Mouse (Mus musculus) heart, embryonic 11.5 days (tissue): ENCODE results near the gene Rps16. TPM values are rescaled to one million over a fixed set of nuclear protein-coding genes. Genes with fewer than 3 reads are reported as not detected.

Source experiments
- ATAC-seq: fragments of 200-750 bp; cut with Nextera tagmentation; replicated peaks from 2 replicates; pipeline ENCODE4 v1.8.0; 2017; ENCODE audit warnings: moderate library complexity; ENCODE audit not compliant: insufficient number of reproducible peaks, low FRiP score, low TSS enrichment
- H3K27ac ChIP-seq: fragments of 300-500 bp; sonication (generic); 2 replicates; pipeline ENCODE4 v1.5.1; 2014; ENCODE audit warnings: mild to moderate bottlenecking, low read depth, low read length
- H3K27me3 ChIP-seq: fragments of 300-500 bp; sonication (generic); 2 replicates; pipeline ENCODE4 v1.6.1; 2014; ENCODE audit warnings: mild to moderate bottlenecking, low read length, mixed read lengths; ENCODE audit not compliant: control insufficient read depth, insufficient read depth
- H3K36me3 ChIP-seq: fragments of 300-500 bp; sonication (generic); 2 replicates; pipeline ENCODE4 v1.6.1; 2014; ENCODE audit warnings: mild to moderate bottlenecking, low read length, moderate library complexity, mixed read lengths; ENCODE audit not compliant: control insufficient read depth, insufficient read depth
- H3K4me1 ChIP-seq: fragments of 300-500 bp; sonication (generic); 2 replicates; pipeline ENCODE4 v1.6.1; 2014; ENCODE audit warnings: low read length; ENCODE audit not compliant: control insufficient read depth, insufficient read depth
- H3K4me2 ChIP-seq: fragments of 300-500 bp; sonication (generic); 2 replicates; pipeline ENCODE4 v1.6.1; 2014; ENCODE audit warnings: mild to moderate bottlenecking, moderate library complexity
- H3K4me3 ChIP-seq: fragments of 300-500 bp; sonication (generic); 2 replicates; pipeline ENCODE4 v1.5.1; 2014; ENCODE audit warnings: low read depth, low read length
- H3K9ac ChIP-seq: fragments of 300-500 bp; sonication (generic); 2 replicates; pipeline ENCODE4 v1.6.1; 2014; ENCODE audit warnings: mild to moderate bottlenecking, low read depth, low read length, moderate library complexity
- H3K9me3 ChIP-seq: fragments of 300-500 bp; sonication (generic); replicated peaks from 2 replicates; pipeline ENCODE4 v1.6.1; 2016; ENCODE audit warnings: low read length; ENCODE audit not compliant: control insufficient read depth
- WGBS: fragments of 180-500 bp; shearing (Covaris S2); extraction: QIAGEN DNeasy Blood & Tissue Kit; methylation state at CpG from one replicate; pipeline ENCODE4 v1.1.7; 2014; ENCODE audit not compliant: insufficient replicate concordance; 5-methylcytosine and 5-hydroxymethylcytosine counted together
- polyA plus RNA-seq: library from polyadenylated mRNA; unstranded; fragments of >200 nt; fragmentation: Nextera tagmentation; extraction: Ambion mirVana; gene quantifications from 2 replicates; pipeline ENCODE4 v1.2.1, GENCODE M21; 2014

Rps16 gene
- polyA plus RNA-seq, 1 experiment from 2014 or later, result 792 TPM

DNA sequence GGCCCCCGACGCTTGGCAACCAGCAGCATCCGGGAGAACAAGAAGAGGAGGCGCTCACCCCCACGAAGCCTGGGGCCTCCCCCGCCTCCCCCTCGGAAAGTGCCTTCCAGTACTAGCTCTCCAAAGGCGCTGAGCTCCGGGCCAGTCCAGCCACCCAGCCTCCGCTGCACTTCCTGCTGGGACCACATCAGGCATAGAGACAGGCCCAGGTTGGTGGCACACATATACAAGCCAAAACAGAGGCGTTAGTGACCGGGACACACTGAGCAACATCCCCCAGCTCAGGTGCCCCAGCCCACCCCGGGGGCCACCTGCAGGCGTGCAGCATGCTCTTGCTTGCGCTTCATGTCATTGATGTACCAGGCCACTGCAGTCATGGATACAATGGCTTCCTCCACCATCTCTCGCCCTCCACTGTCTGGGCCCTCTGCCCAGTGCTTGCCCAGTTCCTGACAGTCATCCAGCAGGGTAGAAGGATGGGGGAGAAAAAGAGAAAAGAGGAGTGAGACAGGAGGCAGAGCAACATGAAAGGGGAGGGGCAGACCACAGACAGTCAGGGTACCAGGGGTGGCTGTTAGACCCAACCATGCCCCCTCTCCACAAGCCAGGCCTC, 17.3 kb downstream of the Rps16 start:
- WGBS, result 88% methylated on average over 16 of the region's 16 CpGs
- 0 out of 2 replicates have a peak overlapping the region, but pooled peaks have one; percentile 22 for H3K9ac ChIP-seq
- H3K36me3 ChIP-seq, result peaks cover 38% of the 10 kb centered on the region
- H3K27ac ChIP-seq, result no peak overlapping the region
- no peaks in the 10 kb centered on the region for H3K9me3 ChIP-seq
- H3K27me3 ChIP-seq, result no peaks in the 10 kb centered on the region
- peaks cover 13% of the 10 kb centered on the region for H3K4me1 ChIP-seq
- no peak overlapping the region for H3K4me3 ChIP-seq
- ATAC-seq, result no peak
- H3K4me2 ChIP-seq, result no peak overlapping the region

DNA sequence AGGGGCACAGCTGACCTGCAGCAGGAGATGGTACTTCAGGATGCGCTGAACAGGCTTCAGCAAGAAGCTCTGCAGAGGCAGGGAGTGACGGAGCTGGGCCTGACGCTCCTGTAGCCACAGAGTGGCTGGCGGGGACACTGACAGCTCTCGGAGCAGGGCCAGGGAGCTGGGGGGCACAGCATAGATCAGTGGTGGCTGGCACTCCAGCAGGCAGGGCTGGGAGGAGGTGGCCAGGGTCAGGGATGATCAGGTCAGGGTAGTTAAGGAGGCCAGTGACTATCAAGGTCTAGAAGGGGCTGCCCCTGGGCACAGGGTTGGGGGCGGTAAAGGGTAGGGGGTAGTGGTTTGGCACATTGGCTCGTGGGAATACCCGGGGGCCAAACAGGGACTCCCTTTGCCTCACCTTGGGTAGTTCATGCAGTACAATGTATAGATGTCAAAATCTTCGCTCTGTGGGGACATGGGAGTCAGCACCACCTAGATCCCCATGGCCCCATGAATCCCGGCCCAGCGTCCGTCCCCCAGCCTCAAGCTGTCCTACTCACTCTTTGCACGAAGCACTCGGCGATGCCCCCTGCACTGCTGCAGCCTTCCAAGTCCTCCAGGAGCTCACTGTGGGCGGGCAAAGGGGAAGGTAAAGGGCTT, 17.9 kb downstream of the Rps16 start:
- no peak for ATAC-seq
- 0 out of 2 replicates have a peak overlapping the region, but pooled peaks have one; percentile 22 for H3K9ac ChIP-seq

DNA sequence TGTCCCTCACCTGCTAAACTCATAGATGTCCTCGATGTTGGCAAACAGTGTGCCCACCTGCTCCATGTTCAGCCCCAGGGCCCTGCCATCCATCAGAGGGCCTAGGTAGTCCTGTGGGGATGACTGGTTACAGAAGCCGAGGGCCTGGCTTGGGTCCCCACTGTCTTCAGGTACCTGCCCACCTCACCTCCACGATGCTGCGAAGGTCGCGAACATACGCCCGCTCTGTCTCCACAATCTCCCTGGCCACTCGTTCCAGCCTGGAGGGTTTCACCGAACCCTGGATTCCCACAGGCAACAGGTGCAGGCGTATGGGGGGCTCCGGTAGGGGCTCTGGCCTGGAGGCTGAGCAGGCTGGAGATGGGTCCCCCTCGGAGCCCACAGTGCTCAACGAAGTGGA, 19.6 kb downstream of the Rps16 start:
- peak overlapping the region; percentile 97 for H3K9ac ChIP-seq
- H3K27me3 ChIP-seq, result no peaks in the 10 kb centered on the region
- H3K36me3 ChIP-seq, result peaks cover 24% of the 10 kb centered on the region
- peak overlapping the region; percentile 97 for H3K4me2 ChIP-seq
- no peak overlapping the region for H3K27ac ChIP-seq
- no peak for ATAC-seq
- 86% methylated on average over 14 of the region's 14 CpGs for whole genome bisulfite sequencing
- H3K4me1 ChIP-seq, result peaks cover 16% of the 10 kb centered on the region
- peak overlapping the region; percentile 89 for H3K4me3 ChIP-seq
- H3K9me3 ChIP-seq, result no peaks in the 10 kb centered on the region

More for the DNA sequence above, 17.9 kb downstream of the Rps16 start:
- Histone ChIP-seq H3K4me2 (no peak overlapping the region), H3K9me3 (no peaks in the 10 kb centered on the region), H3K27me3 (no peaks in the 10 kb centered on the region), H3K4me1 (peaks cover 13% of the 10 kb centered on the region), H3K4me3 (no peak overlapping the region), H3K27ac (no peak overlapping the region), H3K36me3 (peaks cover 37% of the 10 kb centered on the region)
- 88% methylated on average over 16 of the region's 16 CpGs for WGBS

DNA sequence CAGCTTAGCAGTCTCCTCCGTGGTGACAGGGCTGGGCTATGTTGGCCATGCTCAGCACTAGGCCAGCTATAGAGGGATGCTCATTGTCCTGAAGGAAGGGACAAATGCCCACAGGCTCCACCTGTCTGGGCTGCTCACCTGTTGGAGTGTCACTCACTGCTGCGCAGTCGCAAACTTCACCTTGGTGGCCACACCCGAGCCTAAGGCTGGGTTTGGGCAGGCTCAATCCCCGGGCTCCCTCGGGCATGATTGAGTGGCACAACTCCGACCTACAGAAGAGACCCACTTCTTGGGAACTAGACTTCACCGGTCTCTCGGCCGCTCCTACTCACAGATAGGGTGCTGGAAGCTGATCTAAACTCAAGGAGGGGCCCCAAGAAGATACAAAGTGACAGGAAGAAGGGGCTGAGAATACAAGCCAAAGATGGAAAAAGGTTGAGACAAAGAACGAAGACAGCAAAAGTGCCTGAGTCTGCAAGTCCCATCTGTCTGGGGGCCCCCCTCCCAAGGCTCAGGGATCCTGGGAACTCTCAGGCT, 20.6 kb downstream of the Rps16 start:
- H3K4me1 ChIP-seq, result peaks cover 21% of the 10 kb centered on the region
- H3K4me2 ChIP-seq, result peak overlapping the region; percentile 97
- H3K27ac ChIP-seq, result peak overlapping the region; percentile 91
- H3K9ac ChIP-seq, result peak overlapping the region; percentile 97
- no peaks in the 10 kb centered on the region for H3K9me3 ChIP-seq
- no peaks in the 10 kb centered on the region for H3K27me3 ChIP-seq
- ATAC-seq, result no peak
- H3K4me3 ChIP-seq, result peak overlapping the region; percentile 89
- 11% methylated on average over 11 of the region's 11 CpGs for WGBS
- H3K36me3 ChIP-seq, result peaks cover 24% of the 10 kb centered on the region

DNA sequence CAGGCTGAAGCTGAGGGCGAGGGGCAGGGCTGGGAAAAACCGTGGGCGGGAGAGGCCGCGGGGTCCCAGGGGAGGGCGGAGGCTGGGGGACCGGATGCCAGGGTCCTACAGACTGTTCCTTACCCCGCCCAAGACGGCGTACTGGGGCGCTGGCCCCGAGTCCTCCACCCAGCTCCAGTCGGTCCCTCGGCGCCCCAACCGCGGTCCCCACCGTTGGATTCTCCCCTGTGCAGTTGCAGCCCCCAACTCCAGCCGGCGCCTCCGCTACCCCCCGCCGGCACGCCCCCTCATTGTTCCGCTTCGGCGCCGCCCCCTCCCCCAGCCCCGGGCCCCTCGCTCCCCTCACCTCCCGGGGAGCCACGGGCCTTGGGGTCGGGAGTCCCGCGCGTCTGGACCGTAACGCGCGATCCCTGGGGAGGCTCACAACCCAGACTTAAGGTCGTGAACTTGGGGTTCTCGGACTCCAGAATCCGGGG, 21.1 kb downstream of the Rps16 start:
- Histone ChIP-seq H3K9ac (peak overlapping the region; percentile 97), H3K4me1 (peaks cover 26% of the 10 kb centered on the region), H3K27ac (peak overlapping the region; percentile 91), H3K27me3 (no peaks in the 10 kb centered on the region), H3K9me3 (no peaks in the 10 kb centered on the region), H3K4me3 (peak overlapping the region; percentile 89), H3K4me2 (peak overlapping the region; percentile 97), H3K36me3 (peaks cover 22% of the 10 kb centered on the region)
- WGBS, result under 1% methylated on average over 36 of the region's 43 CpGs
- no peak for ATAC-seq

DNA sequence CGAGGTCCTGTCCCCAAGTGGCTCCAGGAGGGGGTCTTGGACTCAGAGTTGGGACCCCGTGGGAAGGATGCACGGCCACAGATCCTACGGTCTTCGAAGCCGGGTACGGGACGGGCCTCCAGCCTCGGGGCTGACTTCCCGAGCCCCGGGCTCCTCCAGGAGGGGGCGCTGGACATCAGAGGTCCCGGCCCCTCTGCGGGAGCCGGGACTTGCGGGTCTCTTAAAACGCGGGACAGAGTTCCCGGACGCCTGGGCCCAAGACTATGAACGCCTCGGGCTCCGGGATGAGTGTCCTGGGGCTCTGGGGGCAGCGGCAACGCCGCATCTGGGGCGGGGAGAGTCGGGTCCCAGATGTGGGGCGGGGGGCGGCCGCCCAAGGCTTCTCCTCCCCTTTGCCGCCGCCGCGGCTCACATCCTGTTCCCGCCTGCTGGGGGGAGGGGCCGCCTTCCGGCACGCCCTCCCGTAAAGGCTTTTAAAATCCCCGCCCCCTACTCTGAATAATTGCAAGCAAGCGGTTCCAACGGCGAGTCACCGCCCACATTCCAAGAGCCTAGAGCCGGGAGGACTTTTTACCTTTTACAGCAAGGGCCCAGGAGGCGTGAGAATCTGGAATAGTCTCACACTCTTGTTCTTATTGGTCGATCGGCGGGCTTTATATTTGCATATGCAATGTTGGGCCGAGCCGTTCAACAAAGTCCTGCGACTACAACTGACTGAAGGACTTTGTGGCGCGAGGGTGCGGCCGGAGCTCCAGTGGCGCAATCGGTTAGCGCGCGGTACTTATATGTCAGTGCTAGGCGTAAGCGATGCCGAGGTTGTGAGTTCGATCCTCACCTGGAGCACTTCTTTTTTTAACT, 22.0 kb downstream of the Rps16 start, which contains the start of gene Plekhg2:
Gene Plekhg2 (minus strand): TSS at position 349 of the 858 bp plus-strand sequence.
- peak within 1 kb of the TSS; percentile 97 for H3K9ac ChIP-seq
- under 1% methylated on average over 66 of the region's 66 CpGs for WGBS

DNA sequence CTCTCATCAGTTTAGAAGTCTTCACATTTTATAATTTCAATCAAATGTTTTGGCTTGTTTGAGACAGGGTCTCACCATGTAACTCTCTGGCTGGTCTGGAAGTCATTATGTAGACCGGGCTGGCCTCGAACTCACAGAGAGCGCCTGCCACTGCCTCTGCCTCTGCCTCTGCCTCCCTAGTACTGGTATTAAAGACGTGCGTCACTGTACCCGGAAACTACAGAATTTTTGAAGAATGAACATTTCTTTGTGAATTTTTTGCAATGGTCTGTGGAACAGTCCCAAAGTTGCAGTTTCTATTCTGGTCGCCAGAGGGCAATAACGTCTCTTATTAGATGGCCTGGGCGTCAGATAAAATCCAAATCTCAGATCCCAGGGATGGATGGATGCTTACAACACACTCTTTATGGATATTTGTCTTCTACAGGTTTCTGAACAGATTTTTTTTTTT, 22.7 kb downstream of the Rps16 start:
- peaks cover 7% of the 10 kb centered on the region for H3K36me3 ChIP-seq
- peaks cover 40% of the 10 kb centered on the region for H3K4me1 ChIP-seq
- no peaks in the 10 kb centered on the region for H3K9me3 ChIP-seq
- WGBS, result under 1% methylated on average over 9 of the region's 9 CpGs
- no peak for ATAC-seq
- H3K27me3 ChIP-seq, result no peaks in the 10 kb centered on the region
- peak overlapping the region; percentile 56; the same call in 1 of the 2 replicates for H3K9ac ChIP-seq
- peak overlapping the region; percentile 73 for H3K27ac ChIP-seq
- H3K4me2 ChIP-seq, result peak overlapping the region; percentile 52
- peak overlapping the region; percentile 89 for H3K4me3 ChIP-seq

More for the DNA sequence above, 22.0 kb downstream of the Rps16 start, which contains the start of gene Plekhg2:
- no peaks in the 10 kb centered on the region for H3K9me3 ChIP-seq
- ATAC-seq, result peak; percentile 86
- peak within 1 kb of the TSS; percentile 89 for H3K4me3 ChIP-seq
- peak within 1 kb of the TSS; percentile 91 for H3K27ac ChIP-seq
- H3K27me3 ChIP-seq, result no peaks in the 10 kb centered on the region
- H3K4me1 ChIP-seq, result peaks cover 34% of the 10 kb centered on the region
- peaks cover 14% of the 10 kb centered on the region for H3K36me3 ChIP-seq
- H3K4me2 ChIP-seq, result peak within 1 kb of the TSS; percentile 97
